Mouse (Mus musculus): ENCODE measurements at regions not wholly inside any gene's neighbourhood (a gene's known extent, or its start where the extent isn't known, plus 50 kb on each side); places are given as distances from the start of the nearest gene placed in this dataset.

- DNase-seq: no peak
- Histone ChIP-seq H3K9ac (ENCODE audit: low read depth, low read length) (no peak overlapping the region), H3K27me3 (ENCODE audit: control insufficient read depth, insufficient read depth, low read length) (no peaks in the 10 kb centered on the region), H3K27ac (no peak overlapping the region), H3K79me2 (replicated peaks; ENCODE audit: control insufficient read depth, insufficient read depth, low read length) (no peaks in the 10 kb centered on the region), H3K4me1 (ENCODE audit: control insufficient read depth, insufficient read depth, low read length) (no peaks in the 10 kb centered on the region), H3K4me3 (no peak overlapping the region), H3K36me3 (ENCODE audit: control insufficient read depth, insufficient read depth, low read length) (no peaks in the 10 kb centered on the region)
- 69% methylated on average over 3 of the region's 3 CpGs for WGBS
- intact Hi-C loops (cut with DNase I): no loop called here
- TF ChIP-seq EP300 (IDR thresholded peaks at IDR 0.05; ENCODE audit: insufficient read depth, low read depth, low read length) (no peak), CTCF (IDR thresholded peaks at IDR 0.05) (no peak), POLR2A (IDR thresholded peaks at IDR 0.05; ENCODE audit: insufficient read depth, low read depth, low read length) (no peak)
Measured at GRCm38 (mm10) chr4:148367671-148368070, 76.9 kb downstream of the Ubiad1 start.

GRCm38 (mm10) chr4:148365804-148366203, 78.0 kb upstream of the Disp3 start:
- Histone ChIP-seq H3K36me3 (ENCODE audit: control insufficient read depth, insufficient read depth, low read length) (no peaks in the 10 kb centered on the region), H3K4me1 (ENCODE audit: control insufficient read depth, insufficient read depth, low read length) (no peaks in the 10 kb centered on the region), H3K27ac (no peak overlapping the region), H3K9ac (ENCODE audit: low read depth, low read length) (no peak overlapping the region), H3K27me3 (ENCODE audit: control insufficient read depth, insufficient read depth, low read length) (no peaks in the 10 kb centered on the region), H3K79me2 (replicated peaks; ENCODE audit: control insufficient read depth, insufficient read depth, low read length) (no peaks in the 10 kb centered on the region), H3K4me3 (no peak overlapping the region)
- DNase-seq: no peak
- WGBS: 44% methylated on average over 4 of the region's 4 CpGs
- intact Hi-C loops (cut with DNase I): no loop called here
- TF ChIP-seq POLR2A (IDR thresholded peaks at IDR 0.05; ENCODE audit: insufficient read depth, low read depth, low read length) (no peak), EP300 (IDR thresholded peaks at IDR 0.05; ENCODE audit: insufficient read depth, low read depth, low read length) (no peak), CTCF (IDR thresholded peaks at IDR 0.05) (no peak)

DNA sequence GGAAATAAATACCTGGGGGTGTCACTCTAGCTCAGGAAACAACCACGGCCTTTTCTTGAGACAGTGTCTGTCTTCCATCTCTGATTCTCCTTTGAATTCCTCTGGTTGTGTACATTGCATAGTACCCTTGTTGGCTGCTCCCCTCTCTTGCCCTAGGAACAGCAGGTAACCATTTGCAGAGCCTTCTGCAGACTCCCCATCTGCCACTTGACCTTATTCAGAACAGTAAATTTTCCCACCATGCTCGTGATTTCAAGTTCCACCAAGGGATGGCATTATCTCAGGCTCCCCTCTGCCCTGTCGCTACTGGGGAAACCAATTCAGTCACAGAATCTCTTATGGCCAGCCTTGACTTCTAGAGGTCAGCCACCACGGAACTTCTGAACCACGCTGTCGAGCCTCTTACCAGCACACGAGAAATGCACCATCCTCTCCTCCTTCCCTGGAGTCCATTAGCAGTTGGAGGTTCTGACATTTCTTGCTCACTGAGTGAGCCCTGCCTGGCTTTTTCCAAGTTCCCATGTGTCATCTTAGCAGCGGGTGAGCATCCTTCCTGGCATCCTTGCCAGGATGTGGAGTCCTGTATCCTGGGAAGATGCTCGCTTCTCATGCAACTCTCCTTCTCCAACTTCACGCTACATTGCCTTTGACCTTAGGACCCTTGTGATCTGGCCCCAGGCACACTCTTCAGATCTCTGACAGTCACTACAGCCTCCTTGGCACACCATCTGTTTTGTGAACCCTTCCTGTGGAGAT, 75.8 kb upstream of the Disp3 start:
- WGBS: 79% methylated on average over 10 of the region's 10 CpGs
- DNase-seq: no peak
- Histone ChIP-seq H3K27ac (no peak overlapping the region), H3K79me2 (replicated peaks; ENCODE audit: control insufficient read depth, insufficient read depth, low read length) (no peaks in the 10 kb centered on the region), H3K9ac (ENCODE audit: low read depth, low read length) (no peak overlapping the region), H3K27me3 (ENCODE audit: control insufficient read depth, insufficient read depth, low read length) (no peaks in the 10 kb centered on the region), H3K4me1 (ENCODE audit: control insufficient read depth, insufficient read depth, low read length) (no peaks in the 10 kb centered on the region), H3K4me3 (no peak overlapping the region), H3K36me3 (ENCODE audit: control insufficient read depth, insufficient read depth, low read length) (no peaks in the 10 kb centered on the region)
- TF ChIP-seq EP300 (IDR thresholded peaks at IDR 0.05; ENCODE audit: insufficient read depth, low read depth, low read length): no peak
- no peak for TF ChIP-seq CTCF (IDR thresholded peaks at IDR 0.05)
- TF ChIP-seq POLR2A (IDR thresholded peaks at IDR 0.05; ENCODE audit: insufficient read depth, low read depth, low read length): no peak
- intact Hi-C loops (cut with DNase I): no loop called here

GRCm38 (mm10) chr4:148360931-148361330, 73.2 kb upstream of the Disp3 start:
- WGBS: 78% methylated on average over 9 of the region's 9 CpGs
- no peaks in the 10 kb centered on the region for H3K36me3 ChIP-seq (ENCODE audit: control insufficient read depth, insufficient read depth, low read length)
- H3K4me3 ChIP-seq: no peak overlapping the region
- no peak overlapping the region for H3K27ac ChIP-seq
- H3K4me1 ChIP-seq (ENCODE audit: control insufficient read depth, insufficient read depth, low read length): no peaks in the 10 kb centered on the region
- no peaks in the 10 kb centered on the region for H3K79me2 ChIP-seq (replicated peaks; ENCODE audit: control insufficient read depth, insufficient read depth, low read length)
- DNase-seq: no peak
- intact Hi-C loops (cut with DNase I): no loop called here
- H3K9ac ChIP-seq (ENCODE audit: low read depth, low read length): no peak overlapping the region
- H3K27me3 ChIP-seq (ENCODE audit: control insufficient read depth, insufficient read depth, low read length): no peaks in the 10 kb centered on the region
- no peak for TF ChIP-seq CTCF (IDR thresholded peaks at IDR 0.05)
- no peak for TF ChIP-seq POLR2A (IDR thresholded peaks at IDR 0.05; ENCODE audit: insufficient read depth, low read depth, low read length)
- no peak for TF ChIP-seq EP300 (IDR thresholded peaks at IDR 0.05; ENCODE audit: insufficient read depth, low read depth, low read length)

- H3K4me3 ChIP-seq: no peak overlapping the region
- 28% methylated on average over 4 of the region's 4 CpGs for WGBS
- intact Hi-C loops (cut with DNase I): no loop called here
- H3K36me3 ChIP-seq (ENCODE audit: control insufficient read depth, insufficient read depth, low read length): no peaks in the 10 kb centered on the region
- DNase-seq: no peak
- H3K79me2 ChIP-seq (replicated peaks; ENCODE audit: control insufficient read depth, insufficient read depth, low read length): no peaks in the 10 kb centered on the region
- no peak overlapping the region for H3K9ac ChIP-seq (ENCODE audit: low read depth, low read length)
- TF ChIP-seq CTCF (IDR thresholded peaks at IDR 0.05) (no peak), EP300 (IDR thresholded peaks at IDR 0.05; ENCODE audit: insufficient read depth, low read depth, low read length) (no peak), POLR2A (IDR thresholded peaks at IDR 0.05; ENCODE audit: insufficient read depth, low read depth, low read length) (no peak)
- no peaks in the 10 kb centered on the region for H3K27me3 ChIP-seq (ENCODE audit: control insufficient read depth, insufficient read depth, low read length)
- H3K27ac ChIP-seq: no peak overlapping the region
- no peaks in the 10 kb centered on the region for H3K4me1 ChIP-seq (ENCODE audit: control insufficient read depth, insufficient read depth, low read length)
Measured at GRCm38 (mm10) chr4:148358336-148358735, 70.6 kb upstream of the Disp3 start.

GRCm38 (mm10) chr4:148357221-148357621, 69.5 kb upstream of the Disp3 start:
- WGBS: 79% methylated on average over 10 of the region's 10 CpGs
- Histone ChIP-seq H3K4me3 (no peak overlapping the region), H3K36me3 (ENCODE audit: control insufficient read depth, insufficient read depth, low read length) (no peaks in the 10 kb centered on the region), H3K9ac (ENCODE audit: low read depth, low read length) (no peak overlapping the region), H3K27ac (no peak overlapping the region), H3K79me2 (replicated peaks; ENCODE audit: control insufficient read depth, insufficient read depth, low read length) (no peaks in the 10 kb centered on the region), H3K27me3 (ENCODE audit: control insufficient read depth, insufficient read depth, low read length) (no peaks in the 10 kb centered on the region), H3K4me1 (ENCODE audit: control insufficient read depth, insufficient read depth, low read length) (no peaks in the 10 kb centered on the region)
- no peak for TF ChIP-seq EP300 (IDR thresholded peaks at IDR 0.05; ENCODE audit: insufficient read depth, low read depth, low read length)
- no peak for TF ChIP-seq POLR2A (IDR thresholded peaks at IDR 0.05; ENCODE audit: insufficient read depth, low read depth, low read length)
- no peak for TF ChIP-seq CTCF (IDR thresholded peaks at IDR 0.05)
- DNase-seq: no peak
- intact Hi-C loops (cut with DNase I): no loop called here
